Mouse (Mus musculus) brain, embryonic 14.5 days (tissue): ENCODE measurements around the gene Snx21.

Experiments used
- CTCF ChIP-seq: fragments of 200-500 bp; IDR thresholded peaks from 2 replicates; pipeline ENCODE4 v1.5.1; 2012; ENCODE audit warnings: inconsistent platforms, mild to moderate bottlenecking, moderate library complexity, borderline replicate concordance; ENCODE audit not compliant: insufficient read depth, insufficient read length; ENCODE audit errors: extremely low read depth
- POLR2A ChIP-seq: fragments of 200-500 bp; IDR thresholded peaks from 2 replicates; pipeline ENCODE4 v1.6.1; 2012; ENCODE audit warnings: mild to moderate bottlenecking, inconsistent platforms, borderline replicate concordance; ENCODE audit not compliant: poor library complexity, insufficient read depth, insufficient read length, severe bottlenecking; ENCODE audit errors: extremely low read depth

DNA sequence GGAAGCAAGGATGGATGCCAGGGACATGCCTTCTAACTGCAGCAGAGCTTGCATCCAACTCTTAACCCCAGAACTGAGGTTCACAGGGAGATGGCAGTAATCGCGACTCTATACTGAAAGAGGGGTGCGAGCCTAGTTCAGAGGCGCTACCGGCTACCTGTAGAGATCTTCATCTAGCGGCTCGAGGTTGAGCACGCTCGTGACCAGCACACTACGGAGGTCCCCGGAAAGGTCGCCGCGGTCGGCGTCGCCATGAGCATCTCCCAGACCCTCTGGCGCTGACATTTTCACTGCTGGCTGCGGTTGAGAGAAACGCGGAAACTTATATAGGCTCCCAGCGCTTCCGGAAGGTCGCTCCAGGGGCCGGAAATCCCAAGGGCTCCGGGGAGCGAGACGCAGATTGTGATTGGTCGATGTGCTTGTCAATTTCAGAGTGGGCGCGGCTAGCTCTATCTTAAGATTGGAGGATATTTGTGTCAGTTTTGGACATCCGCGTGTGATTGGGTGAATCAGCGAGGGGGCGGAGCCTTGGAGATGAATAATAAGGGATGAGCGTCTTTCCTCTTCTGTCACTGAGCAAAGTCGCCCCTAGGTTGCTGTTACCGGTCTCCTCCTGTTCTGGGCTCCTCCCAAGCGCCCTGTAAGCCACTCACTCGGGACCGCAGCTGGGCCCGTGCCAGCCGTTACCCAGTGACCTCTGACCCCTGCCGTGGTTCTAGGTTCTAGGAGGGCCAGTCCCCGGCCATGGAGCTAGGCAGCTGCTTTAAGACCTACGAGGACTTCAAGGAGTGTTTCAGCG is 19.1 kb downstream of the Snx21 start, which contains the start of the genes Acot8 and Zswim3:
- TF ChIP-seq CTCF: no peak
- TF ChIP-seq POLR2A: peak; percentile 58; the same call in 1 of the 2 replicates
